Mouse (Mus musculus): Measurements from ENCODE around the gene Fut9. TPM values are rescaled to one million over a fixed set of nuclear protein-coding genes. Genes with fewer than 3 reads are reported as not detected.

Fut9 gene
- polyA plus RNA-seq, 1 experiment = not detected

GRCm38 (mm10) chr4:25651902-25652301, 148.1 kb downstream of the Fut9 start:
- H3K27me3 ChIP-seq (ENCODE audit: control insufficient read depth, insufficient read depth, low read length) = no peaks in the 10 kb centered on the region
- H3K36me3 ChIP-seq (ENCODE audit: control insufficient read depth, insufficient read depth, low read length) = no peaks in the 10 kb centered on the region
- 78% methylated on average over 3 of the region's 3 CpGs for WGBS
- DNase-seq (ENCODE audit: low read depth in 1 of 2, low spot score in 2 of 2) = no peak
- no peak overlapping the region for H3K4me3 ChIP-seq (ENCODE audit: extremely low read depth, insufficient read depth, insufficient read length)
- no peak for TF ChIP-seq CTCF (IDR thresholded peaks at IDR 0.05; ENCODE audit: extremely low read depth, insufficient read depth, insufficient read length, insufficient replicate concordance)
- no peak for TF ChIP-seq POLR2A (IDR thresholded peaks at IDR 0.05; ENCODE audit: low read depth, low read length)
- H3K27ac ChIP-seq (ENCODE audit: insufficient read depth, low read length) = no peak overlapping the region
- H3K4me1 ChIP-seq (ENCODE audit: control insufficient read depth, insufficient read depth, insufficient read length) = no peaks in the 10 kb centered on the region

- H3K4me1 ChIP-seq (ENCODE audit: control insufficient read depth, insufficient read depth, insufficient read length) = no peaks in the 10 kb centered on the region
- no peak overlapping the region for H3K27ac ChIP-seq (ENCODE audit: insufficient read depth, low read length)
- DNase-seq (ENCODE audit: low read depth in 1 of 2, low spot score in 2 of 2) = no peak
- no peaks in the 10 kb centered on the region for H3K27me3 ChIP-seq (ENCODE audit: control insufficient read depth, insufficient read depth, low read length)
- H3K4me3 ChIP-seq (ENCODE audit: extremely low read depth, insufficient read depth, insufficient read length) = no peak overlapping the region
- TF ChIP-seq CTCF (IDR thresholded peaks at IDR 0.05; ENCODE audit: extremely low read depth, insufficient read depth, insufficient read length, insufficient replicate concordance) = no peak
- no peak for TF ChIP-seq POLR2A (IDR thresholded peaks at IDR 0.05; ENCODE audit: low read depth, low read length)
- WGBS = 89% methylated on average over 2 of the region's 2 CpGs
- H3K36me3 ChIP-seq (ENCODE audit: control insufficient read depth, insufficient read depth, low read length) = no peaks in the 10 kb centered on the region
Measured at GRCm38 (mm10) chr4:25648107-25648506, 151.9 kb downstream of the Fut9 start.

- DNase-seq (ENCODE audit: low read depth in 1 of 2, low spot score in 2 of 2) = no peak
- WGBS = 77% methylated on average over 1 of the region's 1 CpGs
- Histone ChIP-seq H3K27me3 (ENCODE audit: control insufficient read depth, insufficient read depth, low read length) (no peaks in the 10 kb centered on the region), H3K36me3 (ENCODE audit: control insufficient read depth, insufficient read depth, low read length) (no peaks in the 10 kb centered on the region), H3K4me1 (ENCODE audit: control insufficient read depth, insufficient read depth, insufficient read length) (no peaks in the 10 kb centered on the region), H3K27ac (ENCODE audit: insufficient read depth, low read length) (no peak overlapping the region), H3K4me3 (ENCODE audit: extremely low read depth, insufficient read depth, insufficient read length) (no peak overlapping the region)
- no peak for TF ChIP-seq POLR2A (IDR thresholded peaks at IDR 0.05; ENCODE audit: low read depth, low read length)
- TF ChIP-seq CTCF (IDR thresholded peaks at IDR 0.05; ENCODE audit: extremely low read depth, insufficient read depth, insufficient read length, insufficient replicate concordance) = no peak
Measured at GRCm38 (mm10) chr4:25647593-25647992, 152.5 kb downstream of the Fut9 start.

GRCm38 (mm10) chr4:25645580-25645979, 154.5 kb downstream of the Fut9 start:
- 67% methylated on average over 2 of the region's 2 CpGs for WGBS

GRCm38 (mm10) chr4:25641993-25642392, 158.1 kb downstream of the Fut9 start:
- H3K4me3 ChIP-seq (ENCODE audit: extremely low read depth, insufficient read depth, insufficient read length) = no peak overlapping the region
- 83% methylated on average over 4 of the region's 4 CpGs for whole genome bisulfite sequencing
- H3K27me3 ChIP-seq (ENCODE audit: control insufficient read depth, insufficient read depth, low read length) = no peaks in the 10 kb centered on the region

More at GRCm38 (mm10) chr4:25645580-25645979, 154.5 kb downstream of the Fut9 start:
- Histone ChIP-seq H3K36me3 (ENCODE audit: control insufficient read depth, insufficient read depth, low read length) (no peaks in the 10 kb centered on the region), H3K4me1 (ENCODE audit: control insufficient read depth, insufficient read depth, insufficient read length) (no peaks in the 10 kb centered on the region), H3K27ac (ENCODE audit: insufficient read depth, low read length) (no peak overlapping the region), H3K27me3 (ENCODE audit: control insufficient read depth, insufficient read depth, low read length) (no peaks in the 10 kb centered on the region), H3K4me3 (ENCODE audit: extremely low read depth, insufficient read depth, insufficient read length) (no peak overlapping the region)
- no peak for DNase-seq (ENCODE audit: low read depth in 1 of 2, low spot score in 2 of 2)
- TF ChIP-seq POLR2A (IDR thresholded peaks at IDR 0.05; ENCODE audit: low read depth, low read length) (no peak), CTCF (IDR thresholded peaks at IDR 0.05; ENCODE audit: extremely low read depth, insufficient read depth, insufficient read length, insufficient replicate concordance) (no peak)

GRCm38 (mm10) chr4:25633262-25633661, 166.8 kb downstream of the Fut9 start:
- no peaks in the 10 kb centered on the region for H3K36me3 ChIP-seq (ENCODE audit: control insufficient read depth, insufficient read depth, low read length)
- no peaks in the 10 kb centered on the region for H3K4me1 ChIP-seq (ENCODE audit: control insufficient read depth, insufficient read depth, insufficient read length)
- H3K27me3 ChIP-seq (ENCODE audit: control insufficient read depth, insufficient read depth, low read length) = no peaks in the 10 kb centered on the region
- no peak overlapping the region for H3K4me3 ChIP-seq (ENCODE audit: extremely low read depth, insufficient read depth, insufficient read length)
- WGBS = 78% methylated on average over 2 of the region's 2 CpGs
- DNase-seq (ENCODE audit: low read depth in 1 of 2, low spot score in 2 of 2) = no peak
- H3K27ac ChIP-seq (ENCODE audit: insufficient read depth, low read length) = no peak overlapping the region
- TF ChIP-seq CTCF (IDR thresholded peaks at IDR 0.05; ENCODE audit: extremely low read depth, insufficient read depth, insufficient read length, insufficient replicate concordance) (no peak), POLR2A (IDR thresholded peaks at IDR 0.05; ENCODE audit: low read depth, low read length) (no peak)

More at GRCm38 (mm10) chr4:25641993-25642392, 158.1 kb downstream of the Fut9 start:
- H3K4me1 ChIP-seq (ENCODE audit: control insufficient read depth, insufficient read depth, insufficient read length) = no peaks in the 10 kb centered on the region
- H3K27ac ChIP-seq (ENCODE audit: insufficient read depth, low read length) = no peak overlapping the region
- H3K36me3 ChIP-seq (ENCODE audit: control insufficient read depth, insufficient read depth, low read length) = no peaks in the 10 kb centered on the region
- DNase-seq (ENCODE audit: low read depth in 1 of 2, low spot score in 2 of 2) = no peak
- no peak for TF ChIP-seq CTCF (IDR thresholded peaks at IDR 0.05; ENCODE audit: extremely low read depth, insufficient read depth, insufficient read length, insufficient replicate concordance)
- TF ChIP-seq POLR2A (IDR thresholded peaks at IDR 0.05; ENCODE audit: low read depth, low read length) = no peak

GRCm38 (mm10) chr4:25628113-25628512, 171.9 kb downstream of the Fut9 start:
- TF ChIP-seq CTCF (IDR thresholded peaks at IDR 0.05; ENCODE audit: extremely low read depth, insufficient read depth, insufficient read length, insufficient replicate concordance) = no peak
- TF ChIP-seq POLR2A (IDR thresholded peaks at IDR 0.05; ENCODE audit: low read depth, low read length) = no peak
- no peaks in the 10 kb centered on the region for H3K27me3 ChIP-seq (ENCODE audit: control insufficient read depth, insufficient read depth, low read length)
- H3K36me3 ChIP-seq (ENCODE audit: control insufficient read depth, insufficient read depth, low read length) = no peaks in the 10 kb centered on the region
- no peaks in the 10 kb centered on the region for H3K4me1 ChIP-seq (ENCODE audit: control insufficient read depth, insufficient read depth, insufficient read length)
- DNase-seq (ENCODE audit: low read depth in 1 of 2, low spot score in 2 of 2) = no peak
- 78% methylated on average over 5 of the region's 5 CpGs for WGBS
- H3K27ac ChIP-seq (ENCODE audit: insufficient read depth, low read length) = no peak overlapping the region
- no peak overlapping the region for H3K4me3 ChIP-seq (ENCODE audit: extremely low read depth, insufficient read depth, insufficient read length)
